28 mouse cellular contexts compared by ENCODE assay signal in the genomic region with DNA sequence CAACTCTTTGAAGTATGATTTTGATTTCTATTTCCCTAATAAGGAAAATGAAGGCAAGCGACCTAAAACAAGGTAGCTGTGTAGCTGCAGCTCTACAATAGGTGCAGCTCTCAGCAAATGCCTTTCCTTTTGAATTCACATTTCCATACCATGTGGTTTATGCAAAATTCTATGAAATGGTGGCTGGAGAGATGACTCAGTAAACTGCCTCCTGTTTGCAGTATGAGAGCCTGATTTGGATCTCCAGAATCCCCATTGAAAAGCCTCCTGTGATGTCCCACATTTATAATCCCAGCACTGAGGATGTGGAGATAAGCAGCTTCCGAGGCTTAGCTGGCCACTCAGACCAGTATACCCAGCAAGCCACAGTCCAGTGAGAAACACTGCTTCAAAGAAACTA. TPM values are rescaled to one million over a fixed set of nuclear protein-coding genes. Genes with fewer than 3 reads are reported as not detected.
"Had no signal": no experiment of that assay in that cellular context is flagged by ENCODE, and none has a peak within 500 bp of the region (broad histone marks: within the 10 kb centered on the region; RNA-seq: fewer than 3 reads in every experiment).

No protein-coding gene starts in this region.

- H3K27ac ChIP-seq: heart, adult 2 months; heart, embryonic 13.5 days; heart, embryonic 15.5 days; hindbrain, embryonic 13.5 days; hindbrain, embryonic 15.5 days; hindbrain, postnatal 0 days; kidney, embryonic 15.5 days; kidney, postnatal 0 days; limb, embryonic 13.5 days; limb, embryonic 15.5 days; liver, embryonic 12.5 days; liver, embryonic 14.5 days had no signal

- H3K4me1 ChIP-seq: hindbrain, embryonic 13.5 days; hindbrain, embryonic 15.5 days; kidney, embryonic 15.5 days; limb, embryonic 13.5 days; limb, embryonic 15.5 days; liver, embryonic 12.5 days had no signal

- ATAC-seq: hindbrain, postnatal 0 days; intestine, embryonic 16.5 days; liver, embryonic 12.5 days had no signal

- H3K27me3 ChIP-seq: heart, embryonic 13.5 days; heart, embryonic 15.5 days; hindbrain, embryonic 13.5 days; hindbrain, embryonic 15.5 days; kidney, embryonic 15.5 days; limb, embryonic 13.5 days; limb, embryonic 15.5 days; liver, embryonic 12.5 days had no signal

- H3K9ac ChIP-seq: heart, embryonic 13.5 days; heart, embryonic 15.5 days; hindbrain, embryonic 13.5 days; hindbrain, embryonic 15.5 days; kidney, embryonic 15.5 days; limb, embryonic 13.5 days; limb, embryonic 15.5 days; liver, embryonic 12.5 days; liver, embryonic 14.5 days had no signal

- H3K4me2 ChIP-seq: heart, embryonic 11.5 days; heart, embryonic 13.5 days; heart, embryonic 15.5 days; hindbrain, embryonic 13.5 days; hindbrain, embryonic 15.5 days; kidney, embryonic 15.5 days; limb, embryonic 13.5 days; limb, embryonic 15.5 days; liver, embryonic 12.5 days had no signal

- DNase-seq: gastrocnemius, postnatal 14 days; gastrocnemius, postnatal 36 days; heart, adult 11 months; heart, adult 2 months; heart, postnatal 14 days; heart, postnatal 36 days; kidney, adult 11 months; kidney, adult 2 months; kidney, adult 9 months; kidney, postnatal 14 days; kidney, postnatal 36 days; layer of hippocampus, postnatal 36 days; left cerebral cortex, postnatal 4 days had no signal

- H3K9me3 ChIP-seq: heart, embryonic 13.5 days; heart, embryonic 15.5 days; hindbrain, embryonic 13.5 days; hindbrain, embryonic 15.5 days; kidney, embryonic 15.5 days; limb, embryonic 13.5 days; limb, embryonic 15.5 days; liver, embryonic 12.5 days had no signal

- H3K36me3 ChIP-seq: heart, embryonic 13.5 days; heart, embryonic 15.5 days; hindbrain, embryonic 13.5 days; hindbrain, embryonic 15.5 days; kidney, embryonic 15.5 days; limb, embryonic 13.5 days; limb, embryonic 15.5 days; liver, embryonic 12.5 days had no signal

- H3K4me3 ChIP-seq: heart, adult 2 months; heart, embryonic 13.5 days; heart, embryonic 15.5 days; hindbrain, embryonic 13.5 days; hindbrain, embryonic 15.5 days; kidney, embryonic 15.5 days; limb, embryonic 13.5 days; limb, embryonic 15.5 days; liver, embryonic 12.5 days had no signal

RNA-seq across cellular contexts. Expression of a gene that starts 59.6 kb away (rescaled TPM):
- total RNA-seq: hematopoietic stem cell, adult 5-6 weeks had no signal
- polyA plus RNA-seq: liver, adult 2 months had no signal
